Mouse (Mus musculus): Measurements from ENCODE around the gene Ece1.

- TF ChIP-seq CTCF (conservative IDR thresholded peaks at IDR 0.05; ENCODE audit: low read length) (no peak), NANOG (IDR thresholded peaks at IDR 0.05; ENCODE audit: borderline replicate concordance, low read length) (no peak)
These were observed 69.1 kb downstream of the Ece1 start for GRCm38 (mm10) chr4:137931009-137931757.
